Mouse (Mus musculus): ENCODE measurements at regions not wholly inside any gene's neighbourhood (a gene's known extent, or its start where the extent isn't known, plus 50 kb on each side); places are given as distances from the start of the nearest gene placed in this dataset.
A peak's percentile ranks its signal among the peaks of the same experiment; 100 is the strongest.

- no peak for DNase-seq (ENCODE audit: low spot score)
Observed at GRCm38 (mm10) chr13:112122842-112123373, 165.3 kb upstream of the Ankrd55 start.

DNA sequence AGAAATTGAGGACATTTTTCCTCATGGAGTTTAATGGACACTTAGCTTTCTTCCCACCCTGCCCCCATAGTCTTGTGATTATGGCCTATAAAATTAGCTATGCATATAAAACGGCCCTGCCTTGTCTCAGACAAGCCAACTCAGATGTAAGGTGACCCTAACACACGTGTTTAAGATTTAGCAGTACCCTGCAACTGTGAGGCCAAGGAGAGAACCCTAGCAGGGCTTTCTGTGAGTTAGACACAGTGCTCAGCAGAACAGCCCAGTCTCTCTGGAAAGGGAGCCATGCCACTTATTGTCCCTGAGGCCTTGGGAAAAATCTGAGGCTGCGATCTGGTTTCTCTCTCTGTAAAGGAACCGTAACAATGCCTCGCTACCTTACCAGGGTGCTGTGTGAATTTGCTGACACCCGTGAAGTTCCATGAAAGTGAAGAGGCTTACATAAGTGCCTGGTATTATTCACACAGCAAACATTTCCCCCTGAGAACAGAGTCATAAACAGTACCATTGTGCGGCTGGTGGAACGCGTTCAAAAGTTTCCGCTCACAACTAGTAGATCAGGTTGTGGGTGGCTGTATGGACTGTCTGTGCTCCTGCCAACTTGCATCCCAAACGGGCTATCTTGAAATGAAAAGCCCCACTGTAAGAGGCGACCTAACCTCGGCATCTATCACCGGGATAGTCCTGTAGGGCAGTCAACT, 162.3 kb upstream of the Ankrd55 start:
- no peak for DNase-seq (ENCODE audit: low spot score)

GRCm38 (mm10) chr13:112130220-112130619, 158.0 kb upstream of the Ankrd55 start:
- no peak for DNase-seq (ENCODE audit: low spot score)

DNA sequence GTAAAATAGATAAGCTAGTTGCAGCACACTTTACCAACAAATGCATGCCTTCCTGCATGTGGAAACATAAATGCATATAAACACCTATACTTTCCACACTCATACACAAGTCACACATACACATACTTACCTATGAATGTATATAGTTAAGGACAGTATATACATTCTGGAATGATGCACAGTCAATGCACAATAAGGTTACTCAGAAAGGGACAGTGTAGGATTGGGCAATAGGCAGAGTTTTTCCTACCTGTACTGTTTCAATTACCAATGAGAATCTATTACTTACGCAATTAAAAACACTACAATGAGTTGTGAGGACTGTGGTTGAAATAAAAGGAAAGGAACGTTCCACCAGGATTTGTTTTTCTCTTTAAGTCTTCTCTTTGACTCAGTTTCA, 157.5 kb upstream of the Ankrd55 start:
- DNase-seq (ENCODE audit: low spot score), result no peak

DNA sequence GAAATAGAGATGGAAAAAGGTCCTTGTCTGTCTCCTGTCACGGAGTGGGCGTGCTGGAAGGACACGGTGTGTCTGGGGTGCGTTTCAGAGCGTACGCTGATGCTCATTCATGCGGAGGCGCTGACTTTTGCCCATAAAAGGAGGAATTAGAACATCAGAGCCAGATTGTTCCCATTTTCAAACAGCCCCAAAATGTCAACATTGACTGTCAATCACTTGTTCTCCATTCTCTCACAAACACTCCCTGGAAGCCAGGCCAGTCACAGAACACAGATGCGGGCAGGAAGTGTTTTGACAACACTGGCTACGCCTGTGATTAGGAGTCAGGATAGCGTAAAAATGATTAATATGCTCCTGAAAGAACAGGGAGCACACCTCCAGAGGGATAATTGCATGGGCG, 157.1 kb upstream of the Ankrd55 start:
- peak; percentile 22 for DNase-seq (ENCODE audit: low spot score)

DNA sequence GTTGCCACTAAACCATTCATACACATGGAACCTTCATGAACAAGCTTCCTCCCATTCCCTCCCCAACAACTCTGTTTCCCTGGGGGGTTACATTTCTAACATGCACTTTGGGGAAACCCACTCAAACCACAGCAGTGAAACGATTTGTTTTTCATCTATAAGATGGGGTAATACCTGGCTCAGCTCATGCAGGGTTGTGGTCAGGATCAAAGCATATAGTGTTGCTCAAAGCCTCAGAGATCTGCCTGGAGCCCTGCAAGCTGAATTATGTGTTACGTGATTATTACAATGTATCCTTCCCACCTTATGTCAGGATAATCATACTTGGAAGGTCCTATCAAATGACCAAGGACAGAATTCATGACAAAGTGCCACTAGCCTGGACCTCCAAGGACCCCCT, 154.5 kb upstream of the Ankrd55 start:
- no peak for DNase-seq (ENCODE audit: low spot score)

DNA sequence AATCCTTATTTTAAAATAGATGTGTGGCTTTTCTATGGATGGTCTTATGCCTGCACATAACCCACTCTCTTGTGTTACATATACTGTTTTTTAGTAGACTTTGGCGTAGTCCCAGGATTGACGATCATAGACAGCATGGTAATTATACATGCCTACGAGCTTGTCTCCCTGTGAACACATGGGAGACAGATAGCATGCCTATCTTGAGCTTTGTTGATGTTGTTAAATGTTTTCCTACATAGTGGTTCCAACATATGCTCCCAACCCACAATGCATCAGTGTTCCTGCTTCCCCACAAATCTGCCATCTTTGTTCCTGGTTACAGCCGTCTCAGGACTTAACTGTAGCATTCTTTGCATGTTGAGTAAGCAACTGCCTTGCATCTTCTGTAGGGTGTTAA, 153.6 kb upstream of the Ankrd55 start:
- DNase-seq (ENCODE audit: low spot score), result no peak

DNA sequence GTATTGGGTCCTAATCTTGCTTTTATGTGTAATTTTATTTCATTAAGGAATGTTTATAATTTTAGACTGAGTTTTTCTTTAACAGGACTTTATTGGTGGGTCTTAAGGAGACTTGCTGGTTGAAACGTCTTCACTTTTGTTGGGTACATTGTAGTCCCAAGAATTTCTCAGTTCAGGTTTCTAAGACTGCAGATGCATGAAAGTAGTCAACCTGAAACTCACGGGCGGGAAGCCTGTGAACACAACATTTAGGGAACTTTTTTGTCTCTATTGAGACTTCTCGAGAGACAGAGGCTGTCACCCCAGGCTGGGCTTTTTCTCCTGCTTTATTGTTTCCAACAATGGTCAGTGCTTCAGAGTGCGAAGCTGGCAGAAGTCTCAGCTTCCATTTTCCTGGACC, 152.5 kb upstream of the Ankrd55 start:
- DNase-seq (ENCODE audit: low spot score), result no peak

DNA sequence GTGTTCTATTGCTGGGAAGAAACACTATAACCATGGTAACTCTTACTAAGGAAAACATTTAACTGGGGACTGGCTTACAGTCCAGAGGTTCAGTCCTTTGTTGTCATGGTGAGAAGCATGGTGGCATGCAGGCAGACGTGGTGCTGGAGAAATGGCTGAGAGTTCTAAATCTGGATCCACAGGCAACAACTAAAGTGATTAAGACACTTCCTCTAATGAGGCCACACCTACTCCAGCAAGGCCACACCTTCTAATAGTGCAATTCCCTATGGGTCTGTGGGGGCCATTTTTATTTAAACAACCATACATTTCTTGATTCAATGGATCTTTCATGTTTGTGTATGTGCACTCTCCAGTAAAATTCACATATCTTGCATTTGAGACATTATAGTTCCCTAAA, 151.4 kb upstream of the Ankrd55 start:
- DNase-seq (ENCODE audit: low spot score), result no peak

GRCm38 (mm10) chr13:112140871-112141270, 147.4 kb upstream of the Ankrd55 start:
- DNase-seq (ENCODE audit: low spot score), result no peak

DNA sequence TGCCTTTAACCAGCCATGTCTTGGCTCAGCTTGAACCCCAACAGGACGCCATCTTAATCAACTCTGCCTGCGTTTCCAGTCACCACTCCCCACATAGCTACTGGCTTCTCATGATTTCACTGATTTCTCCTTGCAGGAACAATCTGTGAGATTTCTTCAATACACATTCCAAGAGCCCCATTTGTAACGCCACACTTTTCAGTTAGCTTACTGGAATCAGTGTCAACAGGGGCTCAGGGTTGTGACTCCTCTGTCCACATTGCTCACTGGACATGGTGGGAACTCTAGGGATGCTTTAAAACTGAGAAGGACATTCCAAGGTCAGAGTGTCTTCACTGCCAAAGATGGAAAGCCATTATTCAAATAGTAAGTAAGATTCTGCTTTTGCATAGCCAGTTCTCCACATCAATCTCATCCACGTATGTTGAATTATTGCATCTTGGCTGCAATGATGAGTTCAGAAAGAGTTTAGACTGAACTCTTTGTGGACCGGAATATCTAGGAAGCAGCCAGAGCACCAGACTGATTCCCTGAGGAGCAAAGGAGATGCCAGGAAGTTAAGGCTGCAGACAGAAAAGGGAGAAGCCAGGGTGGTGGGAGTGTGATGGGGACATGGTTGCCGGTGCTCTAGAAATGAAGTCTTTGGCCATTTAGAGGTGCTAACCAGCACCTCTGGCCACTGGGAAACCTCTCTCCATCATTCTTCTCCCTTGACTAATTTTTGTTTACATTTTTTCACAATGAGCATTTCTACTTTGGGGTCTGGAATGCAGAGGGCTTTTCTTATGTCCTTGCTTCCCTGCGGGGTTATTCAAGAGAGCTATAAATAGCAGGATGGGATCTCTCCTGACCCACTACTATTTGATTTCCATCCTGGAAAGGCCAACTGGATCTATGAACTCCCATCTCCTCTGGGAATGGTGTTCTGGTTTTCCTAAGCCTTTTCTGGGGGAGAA, 143.6 kb upstream of the Ankrd55 start:
- DNase-seq (ENCODE audit: low spot score), result no peak

GRCm38 (mm10) chr13:112152614-112153550, 135.4 kb upstream of the Ankrd55 start:
- DNase-seq (ENCODE audit: low spot score), result peak; percentile 71

GRCm38 (mm10) chr13:112153681-112154127, 134.5 kb upstream of the Ankrd55 start:
- peak; percentile 27 for DNase-seq (ENCODE audit: low spot score)

GRCm38 (mm10) chr13:112159430-112160172, 128.7 kb upstream of the Ankrd55 start:
- no peak for DNase-seq (ENCODE audit: low spot score)

DNA sequence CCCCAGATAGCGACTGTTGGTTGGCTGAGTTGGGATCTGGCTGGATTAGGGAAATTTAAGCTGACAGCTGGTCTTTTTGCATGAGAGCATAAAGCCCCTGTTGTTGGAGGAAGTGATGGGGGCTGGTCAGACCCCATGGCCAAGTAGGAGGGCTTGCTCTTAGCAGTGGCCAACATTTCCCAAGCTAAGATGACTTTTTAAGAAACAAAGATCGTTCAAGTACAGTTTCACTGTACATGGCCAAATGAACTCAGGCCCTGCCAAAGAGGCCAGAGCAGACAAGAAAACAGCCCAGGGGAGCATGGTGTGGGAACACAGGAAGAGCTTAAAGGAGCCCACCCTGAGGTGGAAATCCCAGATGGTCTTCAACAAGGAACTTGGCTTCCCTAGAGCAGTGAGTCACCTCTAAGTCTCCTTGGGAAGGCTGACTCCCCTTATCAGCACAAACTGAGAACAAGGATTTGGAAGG, 128.0 kb upstream of the Ankrd55 start:
- no peak for DNase-seq (ENCODE audit: low spot score)

DNA sequence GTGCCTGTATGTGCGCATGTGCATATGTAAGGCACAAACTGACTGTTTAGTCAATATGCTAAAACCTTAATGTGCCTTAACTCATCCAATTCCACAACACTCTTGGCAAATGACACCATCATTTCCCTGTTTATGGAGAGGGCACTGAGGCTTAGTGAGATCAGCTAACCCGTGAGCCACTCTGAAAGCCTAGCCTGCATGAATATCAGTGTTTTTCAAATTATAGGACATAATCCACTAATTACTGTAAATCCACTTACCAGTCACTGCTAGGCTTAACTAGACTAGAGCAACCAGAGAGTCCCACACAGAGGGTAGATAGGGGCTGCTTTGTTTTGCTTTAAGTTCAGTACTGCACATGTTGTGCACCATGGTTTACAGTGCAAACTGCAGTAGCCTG, 127.5 kb upstream of the Ankrd55 start:
- DNase-seq (ENCODE audit: low spot score), result no peak

DNA sequence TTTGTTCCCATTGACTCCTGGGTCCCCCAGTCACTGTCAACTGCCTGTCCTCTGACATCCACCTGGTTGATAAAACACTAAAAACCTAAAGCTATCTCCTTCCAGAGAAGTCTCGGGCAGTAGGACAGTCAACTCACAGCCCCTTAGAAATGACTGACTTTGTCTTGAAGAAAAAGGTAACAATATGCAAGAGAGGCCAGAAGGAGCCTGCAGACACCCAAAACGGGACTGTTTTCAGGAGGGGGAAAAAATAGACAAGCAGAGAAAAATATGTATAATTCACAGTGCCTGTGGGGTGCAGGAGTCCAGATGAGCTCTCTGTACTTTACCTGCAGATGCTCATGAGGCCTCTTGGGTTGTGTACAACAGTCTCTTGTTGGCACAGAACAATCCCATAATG, 126.4 kb upstream of the Ankrd55 start:
- DNase-seq (ENCODE audit: low spot score), result no peak

DNA sequence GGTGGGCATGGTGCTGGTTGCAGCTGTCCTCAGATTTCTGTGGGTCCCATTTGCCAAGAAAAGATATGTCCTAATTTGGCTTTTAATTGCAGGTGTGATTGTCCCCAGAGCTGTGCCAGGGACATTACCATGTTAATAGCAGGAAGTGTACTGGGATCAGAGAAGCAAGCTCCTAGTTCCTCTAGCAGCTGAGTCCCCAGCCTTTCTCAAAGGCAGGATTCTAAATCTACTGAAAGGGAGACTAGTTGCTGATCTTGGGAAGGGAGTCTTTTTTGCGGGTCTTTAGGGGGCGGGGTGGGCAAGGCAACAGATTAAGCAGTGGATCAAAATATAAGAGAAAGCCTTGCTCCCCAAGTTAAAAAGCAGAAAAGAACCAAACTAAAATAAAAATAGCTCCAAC, 122.3 kb upstream of the Ankrd55 start:
- DNase-seq (ENCODE audit: low spot score), result no peak

- DNase-seq (ENCODE audit: low spot score), result no peak
Observed at GRCm38 (mm10) chr13:112166338-112166802, 121.9 kb upstream of the Ankrd55 start.

DNA sequence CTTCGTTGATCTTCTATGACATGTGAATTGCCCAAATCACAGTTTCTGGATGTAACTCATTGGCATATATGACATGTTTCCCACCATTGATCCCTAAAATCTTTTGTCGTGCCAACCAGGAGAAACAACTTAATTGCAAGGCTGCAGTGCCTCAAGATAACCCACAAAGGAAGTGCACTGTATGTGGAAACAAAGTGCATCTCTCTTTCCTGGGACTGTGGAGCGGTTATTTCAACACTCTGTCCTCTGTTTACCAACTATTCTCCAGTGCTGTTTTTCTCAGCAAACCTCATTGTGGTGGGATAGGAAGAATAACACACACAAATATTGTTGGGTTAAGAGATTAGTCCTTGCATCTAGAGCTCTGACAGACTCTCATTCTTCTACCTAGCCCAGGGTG, 119.8 kb upstream of the Ankrd55 start:
- DNase-seq (ENCODE audit: low spot score), result no peak

- no peak for DNase-seq (ENCODE audit: low spot score)
Observed at GRCm38 (mm10) chr13:112170872-112171271, 117.4 kb upstream of the Ankrd55 start.

Data from embryo, embryonic 10.5 days (tissue).